Mouse (Mus musculus): ENCODE measurements around the gene Stat6.

The Stat6 gene

DNA sequence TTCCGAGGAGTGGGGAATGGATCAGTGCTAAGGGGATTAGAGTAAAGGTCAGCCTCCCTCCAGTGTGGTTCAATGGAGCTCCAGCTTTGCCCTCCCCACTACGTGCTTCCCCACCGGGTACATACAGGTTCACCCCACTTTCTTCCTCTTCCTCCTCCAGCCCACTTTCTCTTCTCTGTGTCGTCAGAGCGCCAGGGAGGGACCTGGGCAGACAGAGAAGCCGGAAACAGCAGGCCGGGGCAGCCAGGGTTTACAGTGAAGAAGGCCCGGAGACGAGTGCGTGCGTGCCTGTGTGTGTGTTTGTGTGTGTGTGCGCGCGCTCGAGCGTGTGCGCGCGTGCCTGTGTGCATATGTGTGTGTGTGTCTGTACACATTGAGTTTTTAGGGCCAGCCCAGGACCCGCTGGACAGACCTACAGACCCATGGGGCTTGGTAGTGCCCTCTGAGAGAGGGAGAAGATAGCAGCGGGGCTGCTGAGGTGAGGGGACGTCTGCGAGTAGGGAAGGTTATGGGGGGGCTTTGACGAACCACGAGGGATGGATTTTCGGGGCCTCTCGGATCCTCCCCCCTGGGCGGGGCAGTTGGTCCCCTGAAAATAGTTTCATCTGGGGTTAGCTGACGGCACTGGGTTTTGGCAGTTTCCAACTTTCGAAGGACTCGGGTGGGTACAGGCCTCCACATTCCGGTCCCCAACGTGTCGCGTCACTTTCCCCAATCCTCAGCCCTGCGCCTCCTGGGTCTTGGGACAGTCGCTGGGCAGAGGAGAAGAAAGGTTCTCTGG lies at the start of gene Stat6:
Gene Stat6 (plus strand): TSS at position 215 of the 781 bp plus-strand sequence.
- DNase-seq: peak; percentile 41

DNA sequence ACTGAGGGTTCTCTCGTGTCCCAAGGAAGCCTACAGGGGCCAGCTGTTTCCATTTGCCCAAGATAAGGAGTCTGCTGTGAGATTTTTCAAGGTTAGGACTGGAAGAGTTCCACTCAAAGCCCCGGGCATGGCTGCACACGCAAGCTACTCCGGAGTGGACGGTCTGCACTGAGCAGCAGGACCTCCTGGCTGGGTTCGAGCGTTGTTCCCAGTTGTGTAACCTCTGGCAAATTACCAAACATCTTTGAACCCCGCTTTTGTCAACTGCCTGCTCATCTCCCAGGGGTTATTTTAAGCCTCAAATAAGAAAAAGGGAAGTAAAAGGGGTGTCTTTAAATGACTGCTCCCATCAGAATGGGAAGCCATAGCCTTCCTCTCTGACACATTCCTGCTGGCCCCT lies 48.4 kb upstream of the Stat6 start:
- DNase-seq: no peak

DNA sequence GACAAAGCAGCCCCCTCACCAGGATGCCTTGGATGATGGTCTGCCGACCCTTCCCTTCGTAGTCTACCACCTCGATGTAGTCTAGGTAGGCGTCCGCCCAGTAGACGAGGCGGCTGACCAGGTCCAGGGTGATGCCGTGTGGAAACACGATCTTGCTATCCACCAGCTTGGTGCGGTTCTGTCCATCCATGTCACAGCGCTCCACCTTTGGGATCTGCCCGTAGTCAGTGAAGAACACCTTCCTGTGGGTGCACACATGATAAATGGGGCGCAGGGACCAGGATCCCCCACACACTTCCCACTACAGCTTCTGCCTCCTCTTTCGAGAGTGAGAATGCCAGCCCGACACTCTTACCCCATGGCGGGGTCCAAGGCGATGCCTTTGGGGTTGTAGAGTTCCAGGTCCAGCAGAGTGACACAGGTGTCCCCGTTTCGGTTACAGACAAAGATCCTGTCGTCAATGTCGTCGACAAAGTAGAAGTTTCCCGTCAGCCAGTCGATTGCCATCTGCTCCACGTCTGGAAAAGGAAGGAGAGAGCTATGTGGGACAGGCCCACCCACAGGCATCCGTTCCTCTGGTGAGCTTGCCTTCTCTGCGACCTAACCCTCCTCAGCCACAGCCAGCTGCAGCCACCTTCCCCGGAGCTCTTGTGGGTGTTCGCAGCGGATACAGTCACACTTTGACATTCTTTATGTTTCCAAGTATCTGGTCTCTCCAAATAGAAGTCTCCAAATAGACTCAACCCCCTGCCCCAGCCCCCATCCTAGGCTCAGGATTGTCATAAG lies 47.7 kb upstream of the Stat6 start:
- DNase-seq: no peak

DNA sequence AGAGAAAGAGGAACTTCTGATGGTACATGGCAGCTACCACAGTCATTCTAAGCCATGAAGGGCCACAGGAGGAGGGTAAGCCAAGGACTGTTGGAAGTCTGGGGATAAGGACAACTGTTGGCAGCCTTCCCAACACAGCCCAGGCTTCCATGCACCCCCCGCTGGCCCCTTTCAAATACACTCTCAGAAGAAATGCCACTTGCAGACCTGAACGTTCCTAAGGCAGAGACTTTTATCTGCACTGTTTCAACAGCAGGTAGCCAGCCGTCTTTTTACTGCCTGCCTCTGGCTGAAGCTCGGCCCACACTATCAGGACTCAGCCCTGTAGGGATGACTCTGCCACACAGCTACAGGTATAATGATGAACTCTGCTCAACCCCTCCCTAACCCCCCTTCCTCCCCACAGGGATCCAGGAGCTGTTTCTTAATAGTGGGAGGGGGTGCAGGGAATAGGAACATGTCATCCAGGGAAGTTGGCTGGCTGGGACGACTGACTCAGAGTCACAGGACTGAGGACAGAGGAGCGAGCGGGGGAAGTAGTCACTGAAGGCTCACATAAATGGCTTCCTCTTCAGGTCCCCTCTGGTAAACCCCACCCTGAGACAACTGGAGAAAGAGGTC lies 46.4 kb upstream of the Stat6 start:
- DNase-seq: peak; percentile 70

DNA sequence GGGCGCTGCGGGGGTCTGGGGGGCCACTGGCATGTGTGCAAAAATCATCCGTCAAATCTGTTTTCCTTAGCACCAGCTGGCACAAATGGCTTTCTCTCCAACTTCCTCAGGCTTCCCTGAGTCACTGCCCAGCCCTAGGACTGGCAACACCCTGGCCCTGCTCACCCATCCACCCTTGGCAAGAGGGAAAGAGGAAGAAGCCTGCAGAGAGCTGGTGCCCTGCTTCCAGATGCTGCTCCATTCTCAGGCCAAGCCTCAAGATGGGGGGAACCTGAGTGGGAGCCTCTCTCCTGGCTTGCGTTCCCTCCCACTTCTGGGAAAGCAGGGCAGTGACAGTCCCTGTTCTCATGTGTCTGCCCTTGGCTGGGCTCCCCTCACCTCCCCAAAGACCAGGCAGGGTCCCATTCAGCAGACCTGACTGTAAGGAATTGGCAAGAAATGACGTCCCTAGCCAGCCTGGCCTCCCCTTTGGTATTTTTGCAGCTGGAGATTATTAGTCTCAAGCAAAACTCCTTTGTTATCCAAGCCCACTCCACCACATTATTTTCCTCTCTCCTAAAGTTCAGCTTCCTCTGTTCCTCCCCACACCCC lies 45.4 kb upstream of the Stat6 start:
- DNase-seq: peak; percentile 74

DNA sequence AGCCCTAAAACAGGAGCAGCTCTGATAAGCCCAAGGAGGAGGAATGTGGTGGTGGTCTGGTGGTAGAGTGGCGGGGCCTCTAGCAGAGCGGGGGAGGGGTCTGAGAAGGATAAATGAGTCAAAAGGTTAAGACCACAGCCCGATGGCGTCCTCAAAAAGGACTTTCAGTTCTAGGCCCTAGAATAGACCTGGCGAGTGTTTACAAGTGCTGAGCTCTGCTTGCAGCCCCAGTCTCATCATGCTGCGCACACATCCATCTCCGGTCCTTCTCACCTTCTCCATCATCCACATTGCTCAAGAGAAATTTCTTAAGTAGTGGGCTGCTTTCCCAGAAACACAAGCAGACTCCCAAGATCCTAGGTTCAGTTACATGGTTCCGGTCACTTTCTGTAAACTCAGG lies 44.2 kb upstream of the Stat6 start:
- DNase-seq: no peak

DNA sequence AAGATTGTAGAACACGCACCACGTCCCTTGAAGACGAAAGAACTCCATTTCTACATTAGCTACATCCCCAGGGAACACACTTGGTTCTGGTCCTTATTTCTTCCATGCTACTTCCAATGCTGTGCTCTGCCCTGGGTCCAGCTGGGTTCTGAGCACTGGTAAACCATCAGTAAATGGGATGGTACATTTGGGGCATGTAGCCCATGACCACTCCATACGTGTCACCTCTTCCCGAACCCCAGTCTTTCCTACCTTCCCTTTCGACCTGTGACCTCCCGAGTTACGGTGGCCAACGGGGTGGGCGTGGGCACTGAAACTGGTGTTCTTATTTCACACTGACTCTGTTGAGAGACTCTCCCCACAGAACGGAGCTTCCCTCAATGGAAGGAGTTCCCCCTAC lies 43.5 kb upstream of the Stat6 start:
- no peak for DNase-seq

DNA sequence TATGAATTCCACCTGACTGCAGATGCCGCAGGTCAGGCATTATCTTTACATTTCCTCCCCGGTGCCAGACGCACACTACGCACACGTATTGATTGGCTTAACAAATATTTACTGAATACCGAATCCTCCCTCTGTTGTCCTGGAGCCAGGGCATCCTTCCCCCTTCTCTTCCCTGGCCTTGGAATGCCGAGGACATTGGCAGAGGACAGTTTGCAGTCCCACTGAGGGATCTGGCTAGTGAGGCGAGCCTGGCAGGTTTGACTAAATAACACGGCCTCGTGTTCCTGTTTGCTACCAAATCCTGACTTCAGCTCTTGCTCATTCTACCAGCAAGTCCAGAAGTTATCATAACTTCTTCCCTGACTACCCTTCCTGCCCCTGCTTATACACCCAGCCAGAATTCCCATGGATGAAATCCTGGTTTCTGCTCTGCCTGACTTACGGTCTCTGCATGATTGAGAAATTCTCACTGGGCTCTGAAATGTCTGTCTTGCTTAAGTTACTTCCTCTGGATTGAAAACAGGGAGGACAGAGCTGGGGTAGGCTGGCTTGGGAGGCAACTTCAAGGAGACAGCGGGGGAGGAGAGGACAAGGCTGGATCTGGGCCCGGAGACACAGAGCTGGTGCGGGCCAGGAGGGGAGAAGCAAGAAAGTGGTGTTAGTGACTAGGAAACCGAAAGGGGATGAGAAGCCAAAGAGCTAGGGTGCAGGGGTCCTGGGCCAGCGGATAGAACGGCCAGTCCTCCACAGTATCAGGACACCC lies 42.8 kb upstream of the Stat6 start:
- no peak for DNase-seq

DNA sequence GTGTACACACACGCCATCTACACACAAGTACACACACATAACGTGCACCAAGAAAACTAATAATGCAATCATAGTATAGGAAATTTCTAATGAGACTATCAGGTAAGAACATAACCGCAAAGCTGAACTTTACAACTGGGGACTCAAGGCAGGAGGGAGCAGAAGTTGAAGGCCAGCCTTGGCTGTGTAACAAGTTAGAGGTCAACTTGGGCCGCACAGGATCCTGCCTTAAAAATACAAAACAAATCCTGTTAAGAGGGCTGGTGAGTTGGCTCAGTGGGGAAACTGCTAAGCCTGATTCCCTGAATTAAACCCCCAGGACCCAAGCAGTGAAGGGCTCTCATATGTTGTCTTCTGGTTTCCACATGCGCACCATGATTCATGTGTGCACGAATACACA lies 40.6 kb upstream of the Stat6 start:
- no peak for DNase-seq

DNA sequence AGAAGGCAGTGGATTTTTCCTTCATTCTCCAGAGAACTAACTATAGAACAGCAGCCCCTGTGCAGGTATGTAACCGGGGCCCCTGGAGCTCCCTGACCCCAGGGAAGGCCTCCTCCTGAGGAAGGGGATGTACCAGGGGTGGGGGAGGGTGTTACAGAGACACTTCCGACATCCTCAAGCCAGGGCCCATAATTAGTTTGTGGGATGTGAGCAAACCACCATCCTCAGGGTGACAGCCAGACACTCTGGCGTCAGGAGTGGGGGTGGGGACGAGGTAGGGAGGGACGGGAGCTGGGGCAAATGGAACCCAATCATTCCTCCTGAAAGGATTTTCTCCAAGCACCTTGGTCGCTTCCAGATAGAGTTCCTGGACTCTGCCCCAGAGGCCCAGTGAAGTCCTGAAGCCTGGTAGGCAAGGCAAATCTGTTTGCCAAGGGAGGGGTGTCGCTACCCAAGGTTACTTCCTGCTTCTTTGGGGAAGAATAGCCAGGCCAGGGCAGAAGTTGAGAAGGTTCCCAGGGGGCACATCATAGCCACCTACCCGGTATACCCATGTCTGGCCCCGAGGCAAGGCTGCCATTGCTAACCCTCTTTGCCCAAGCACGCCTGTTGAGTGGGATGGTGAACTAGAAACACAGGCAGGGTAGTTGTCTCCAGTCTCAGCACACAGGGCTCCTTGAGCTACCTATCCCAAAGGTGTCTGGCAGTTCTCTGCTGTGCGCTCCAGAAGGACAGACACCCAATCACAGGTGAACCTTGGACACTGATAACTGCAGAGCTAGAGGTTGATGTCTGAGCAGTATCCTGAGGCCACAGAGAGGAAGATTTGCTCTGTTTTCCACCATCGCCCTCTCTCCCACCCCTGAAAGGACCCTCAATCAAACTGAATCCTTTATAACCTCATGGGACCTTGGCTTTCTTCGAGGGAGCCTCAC lies 39.1 kb upstream of the Stat6 start:
- no peak for DNase-seq

DNA sequence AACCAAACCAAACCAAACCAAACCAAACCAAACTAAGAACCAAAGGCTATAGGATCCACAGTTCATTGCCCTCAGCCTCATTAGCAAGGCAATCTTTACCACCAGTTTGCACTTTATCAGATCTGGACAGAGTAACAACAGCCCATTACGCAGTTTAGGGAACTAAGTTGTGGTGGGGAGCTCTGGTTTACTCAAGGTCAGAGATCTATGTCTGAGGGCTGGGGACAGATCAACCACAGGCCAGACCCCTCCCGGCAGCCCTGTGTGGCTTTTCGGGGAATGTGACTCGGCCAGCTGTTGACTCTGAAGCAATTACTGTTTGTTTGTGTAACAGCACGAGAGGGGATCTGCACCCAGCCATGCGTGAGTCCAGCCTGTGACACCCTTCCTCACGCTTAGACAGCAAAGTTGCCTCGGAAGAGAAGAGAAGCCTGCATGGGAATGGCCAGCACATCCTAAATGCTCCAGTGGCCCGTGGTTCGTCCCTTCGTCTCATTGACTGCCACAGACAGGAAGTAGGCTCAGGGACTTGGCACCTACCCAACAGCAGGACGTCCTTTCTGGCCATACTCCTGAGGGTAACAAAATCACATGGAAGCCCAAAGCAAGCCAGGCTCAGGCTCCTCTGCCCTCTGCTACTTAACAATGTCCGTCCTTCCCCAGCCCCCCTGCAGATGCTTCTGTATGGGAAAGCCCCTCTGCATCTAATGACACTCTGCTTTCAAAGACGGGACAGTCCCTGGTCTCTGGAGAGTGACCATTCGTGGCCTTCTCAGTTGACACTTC lies 38.1 kb upstream of the Stat6 start:
- DNase-seq: no peak

DNA sequence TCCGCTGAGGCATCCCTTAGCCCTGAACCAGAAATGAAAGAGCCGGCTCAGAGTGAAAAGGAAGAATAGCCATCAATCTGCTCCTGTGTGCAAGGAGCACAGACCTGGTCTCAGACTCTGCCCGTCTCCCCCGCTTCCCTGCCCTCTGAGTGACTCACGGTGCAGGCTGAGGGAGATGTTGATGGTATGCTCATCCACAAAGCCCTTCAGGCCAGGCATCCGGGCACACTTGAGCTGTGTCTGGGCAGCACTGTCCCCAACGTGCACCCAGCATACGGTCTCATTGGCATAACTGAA lies 37.6 kb upstream of the Stat6 start:
- DNase-seq: no peak

DNA sequence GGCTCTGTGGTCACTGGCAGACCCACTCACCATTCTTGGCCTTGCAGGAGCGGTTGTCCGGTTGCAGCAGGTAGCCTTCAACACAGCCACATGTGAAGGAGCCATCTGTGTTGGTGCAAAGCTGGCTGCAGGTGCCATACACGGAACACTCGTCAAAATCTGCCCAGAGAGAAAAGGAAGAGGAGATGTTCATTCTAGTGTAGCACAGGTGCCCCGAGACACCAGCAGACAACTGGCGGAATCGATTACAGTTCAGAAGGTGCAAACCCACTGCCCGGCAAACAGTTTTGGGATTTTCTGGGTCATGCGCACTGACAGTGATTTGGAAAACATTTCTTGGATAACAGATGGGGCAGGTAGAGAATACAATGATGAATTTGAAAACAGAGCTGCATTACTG lies 37.0 kb upstream of the Stat6 start:
- no peak for DNase-seq

DNA sequence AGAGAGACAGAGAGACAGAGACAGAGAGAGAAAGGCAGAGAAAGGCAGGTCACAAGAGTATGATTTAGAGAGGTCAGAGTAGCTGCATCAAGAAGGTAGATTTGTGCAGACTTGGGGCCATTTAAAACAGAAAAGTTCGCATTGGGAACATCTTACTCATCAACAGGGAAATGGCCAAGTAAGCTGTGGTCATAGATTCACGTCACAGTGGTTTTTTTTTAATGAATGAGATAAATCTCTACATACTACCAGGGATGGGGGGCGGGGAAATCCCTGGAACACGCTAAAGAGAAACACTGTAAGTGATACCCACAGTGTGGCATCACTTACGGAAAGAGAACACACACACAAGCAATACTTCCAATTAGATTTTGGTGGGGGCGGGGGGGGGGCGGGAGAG lies 35.7 kb upstream of the Stat6 start:
- DNase-seq: no peak

DNA sequence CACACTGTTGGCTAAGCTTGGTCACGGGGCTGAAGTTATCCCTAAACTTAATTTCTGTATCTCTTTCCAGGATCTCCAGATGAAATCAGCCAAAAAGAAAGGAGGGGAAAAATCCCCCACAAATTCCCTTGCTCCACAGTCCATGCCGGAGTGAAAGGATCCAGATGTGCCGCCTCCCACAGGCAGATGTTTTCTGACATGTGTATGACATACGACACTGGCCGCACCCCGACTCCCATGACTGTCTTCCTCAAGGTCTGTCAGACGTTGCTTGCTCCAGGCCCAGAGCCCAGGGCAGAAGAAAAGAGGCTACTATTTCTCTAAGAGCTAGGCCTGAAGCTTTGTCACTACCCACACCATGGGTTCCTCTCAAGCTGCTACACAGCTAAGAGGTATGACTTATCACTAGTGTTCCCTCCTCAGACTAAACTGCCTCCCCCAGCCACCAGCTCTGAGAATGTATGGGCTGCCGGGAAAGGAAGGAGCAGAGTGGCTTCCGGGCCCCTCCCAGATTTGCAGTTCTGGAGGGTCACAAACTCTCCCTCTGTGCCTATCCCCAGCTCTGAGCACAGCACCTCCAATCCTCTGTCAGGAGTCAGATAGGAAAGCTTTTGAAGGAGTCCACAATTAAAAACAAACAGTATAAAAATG lies 33.2 kb upstream of the Stat6 start:
- no peak for DNase-seq

DNA sequence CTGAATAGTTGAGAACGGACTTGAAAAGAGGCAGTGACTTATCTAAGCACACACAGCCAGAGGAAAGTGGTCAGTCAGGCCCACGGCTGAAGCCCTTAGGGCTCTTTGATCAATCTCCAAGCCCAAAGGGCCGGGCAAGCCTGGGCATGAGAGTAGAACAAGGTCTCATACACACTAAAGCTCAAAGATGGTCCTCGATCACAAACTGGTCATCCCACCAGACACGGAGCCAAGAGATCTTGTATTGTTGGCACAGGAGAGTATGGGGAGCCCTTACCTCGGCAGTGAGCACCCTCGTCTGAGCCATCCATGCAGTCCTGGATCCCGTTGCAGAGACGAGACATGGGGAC lies 32.7 kb upstream of the Stat6 start:
- DNase-seq: no peak

DNA sequence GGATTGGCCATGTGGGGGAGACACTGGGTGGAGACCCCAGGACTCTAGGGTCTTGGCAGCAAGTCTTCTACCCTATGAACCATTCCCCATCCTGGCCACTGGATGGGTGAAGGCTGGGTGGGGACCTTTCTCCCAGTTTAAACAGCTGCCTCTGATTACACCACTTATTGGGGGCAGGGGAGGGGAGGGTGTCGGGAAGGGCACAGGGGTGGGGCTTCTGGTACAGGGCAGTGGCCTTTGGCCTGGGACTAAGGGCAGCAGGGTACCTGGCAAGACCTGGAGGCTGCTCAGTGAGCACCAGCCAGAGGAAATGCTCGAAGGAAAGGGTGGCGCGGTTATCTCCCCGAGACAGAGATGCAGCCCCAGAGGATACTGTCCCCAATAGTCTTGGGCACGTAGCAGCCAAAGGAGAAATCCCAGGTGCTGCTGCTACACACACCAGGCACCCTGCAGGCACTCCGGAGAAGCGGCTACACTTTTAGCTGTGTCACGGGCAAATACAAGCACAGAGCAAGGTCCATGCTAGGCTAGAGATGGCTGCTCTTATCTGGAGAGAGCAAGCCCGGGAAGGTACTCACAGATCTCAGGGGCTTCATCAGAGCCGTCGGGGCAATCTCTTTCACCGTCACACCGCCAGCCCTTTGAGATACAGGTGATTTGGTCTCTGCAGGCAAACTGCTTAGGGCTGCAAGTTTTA lies 30.6 kb upstream of the Stat6 start:
- DNase-seq: no peak

DNA sequence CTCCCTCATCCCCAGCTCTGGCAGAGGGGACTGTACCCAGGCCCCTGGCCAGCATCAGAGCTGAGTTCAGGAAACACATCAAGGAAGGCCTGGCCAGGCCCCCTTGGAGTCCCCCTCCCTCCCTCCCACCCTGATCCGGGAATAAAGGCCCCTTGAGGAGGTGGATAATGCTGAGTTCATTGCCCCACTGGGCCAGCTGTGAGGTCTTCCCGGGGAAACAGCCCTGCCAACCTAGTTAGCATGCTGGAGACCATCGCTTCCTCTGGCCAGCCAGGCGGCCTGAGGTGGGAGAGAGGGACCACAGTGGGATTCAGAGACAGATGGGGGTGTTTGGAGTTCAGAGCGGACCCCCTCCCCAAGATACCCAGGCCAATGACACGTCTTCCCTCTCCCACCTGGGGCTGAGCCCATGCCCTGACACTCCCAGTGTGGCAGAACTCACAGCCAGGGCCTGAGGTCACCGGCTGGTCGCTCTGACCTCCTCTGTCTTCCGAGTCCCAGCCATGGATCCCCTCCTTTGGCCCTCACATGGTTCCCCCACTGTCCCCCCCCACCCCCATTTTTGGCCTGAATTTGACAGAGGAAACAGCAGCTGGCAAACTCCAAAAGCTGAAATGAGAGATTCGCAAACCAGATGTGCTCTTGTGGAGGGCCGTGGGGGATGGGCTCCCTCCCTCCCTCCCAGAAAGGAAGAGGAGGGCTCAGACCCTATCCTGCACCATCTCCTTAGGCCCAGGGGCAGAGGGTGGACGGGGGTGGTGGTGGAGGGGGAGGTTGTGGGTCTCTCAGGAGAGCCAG lies 28.4 kb upstream of the Stat6 start:
- peak; percentile 31 for DNase-seq

DNA sequence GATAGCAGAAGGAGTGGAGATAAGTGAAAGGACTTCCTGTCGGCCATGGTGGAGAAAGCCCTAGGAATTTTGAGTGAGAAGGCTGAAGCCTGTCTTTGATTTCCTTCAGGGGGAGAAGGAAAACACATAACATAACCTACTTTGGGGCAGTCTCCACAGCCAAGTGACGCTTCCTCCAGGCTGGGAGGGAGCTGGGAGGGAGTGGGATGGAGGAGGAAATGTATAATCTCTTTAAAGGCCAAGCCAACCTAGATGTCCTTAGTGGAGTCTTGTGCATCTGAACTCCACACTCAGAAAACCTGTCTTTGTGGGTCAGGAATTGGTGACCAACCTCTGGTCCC lies 27.8 kb upstream of the Stat6 start:
- no peak for DNase-seq

All from cerebellum, adult 8-10 months (tissue).